Mouse (Mus musculus): ENCODE measurements around the gene Ly6g6d. TPM values are rescaled to one million over a fixed set of nuclear protein-coding genes. Genes with fewer than 3 reads are reported as not detected.
"Not testable (repeated sequence)": the region's sequence is repeated elsewhere in the genome, so short reads cannot be mapped to it uniquely, and the experiment has no call there.

The Ly6g6d gene
- polyA plus RNA-seq (2017; shearing (Covaris generic)), result not detected

DNA sequence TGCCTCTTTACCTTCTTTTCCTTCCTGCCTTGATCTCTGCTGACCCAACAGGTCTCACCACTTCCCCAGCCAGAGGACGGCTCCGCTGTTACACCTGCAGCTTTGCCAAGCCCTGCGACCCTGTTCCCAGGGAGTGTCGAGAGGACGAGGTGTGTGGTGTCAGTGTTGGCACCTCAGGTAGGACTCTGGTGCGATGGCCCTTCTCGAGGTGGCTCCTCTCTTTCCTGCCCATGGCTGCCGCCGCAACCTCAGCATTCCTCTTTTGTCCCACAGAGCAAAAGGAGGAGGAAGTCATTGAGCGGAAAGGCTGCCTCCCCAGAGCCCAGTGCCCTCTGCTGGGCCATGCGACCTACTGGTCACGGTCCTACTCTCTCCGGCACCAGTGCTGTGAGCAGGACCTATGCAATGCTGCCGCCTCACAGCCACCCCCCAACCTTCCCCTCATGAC is at the start of gene Ly6g6d:
Gene Ly6g6d (minus strand): TSS at position 280 of the 448 bp plus-strand sequence.
- no peak for ATAC-seq

DNA sequence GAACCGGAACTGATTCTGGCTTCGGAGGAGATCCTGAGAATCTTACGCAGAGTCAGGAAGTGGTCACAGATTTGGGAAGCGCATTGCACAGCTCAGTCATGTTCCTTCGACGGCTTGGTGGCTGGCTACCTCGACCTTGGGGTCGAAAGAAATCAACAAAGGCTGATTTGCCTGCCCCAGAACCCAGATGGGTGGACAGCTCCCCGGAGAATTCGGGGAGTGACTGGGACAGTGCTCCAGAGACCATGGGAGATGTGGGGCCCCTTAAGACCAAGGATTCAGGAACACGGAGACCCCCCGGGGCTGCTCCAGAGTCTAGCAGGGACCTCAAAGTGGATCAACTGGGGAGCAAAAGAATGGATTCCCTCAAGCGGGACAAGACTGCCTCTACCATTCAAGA is 49.2 kb upstream of the Ly6g6d start:
- no peak for ATAC-seq

DNA sequence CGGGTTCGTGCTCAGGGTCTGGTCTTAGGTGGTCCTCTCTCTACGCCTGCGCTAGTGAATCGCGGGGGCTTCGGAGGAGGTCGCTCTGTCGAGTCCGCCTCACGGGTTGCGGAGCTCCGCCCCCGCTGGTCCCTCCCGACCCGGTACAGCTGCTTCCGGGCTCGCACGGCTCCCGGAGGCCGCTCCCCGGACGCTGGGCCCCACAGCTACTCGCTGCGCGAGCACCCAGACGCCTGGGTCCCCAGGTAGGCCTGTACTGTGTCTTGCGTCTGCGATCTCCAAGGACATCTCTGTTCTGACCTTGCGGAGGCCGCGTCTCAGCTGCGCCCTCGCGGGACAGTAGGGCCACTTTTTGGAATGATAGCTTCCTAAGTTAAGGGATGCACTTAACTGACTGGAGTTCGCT is 48.3 kb upstream of the Ly6g6d start, which contains the start of gene D17H6S53E:
Gene D17H6S53E (plus strand): TSS at position 168 of the 406 bp plus-strand sequence.
- peak; percentile 75 for ATAC-seq

DNA sequence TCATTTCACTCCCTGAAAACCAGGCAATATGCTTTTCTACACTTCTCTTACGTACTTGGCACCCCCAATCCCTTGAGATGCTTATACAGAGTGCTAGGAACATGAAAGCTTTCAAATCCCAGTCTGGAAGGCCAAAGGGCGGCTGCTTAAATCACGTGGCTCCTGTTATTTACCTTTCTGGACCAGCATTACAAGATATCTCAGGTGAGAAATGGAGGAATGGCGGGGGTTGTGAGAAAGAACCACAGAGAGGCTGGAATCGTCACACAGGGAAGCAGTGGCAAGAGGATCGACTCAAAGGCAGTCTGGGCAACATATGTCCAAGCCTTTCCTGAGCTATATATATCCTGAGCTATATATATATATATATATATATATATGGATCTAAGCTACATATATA is 47.7 kb upstream of the Ly6g6d start:
- ATAC-seq, result no peak

DNA sequence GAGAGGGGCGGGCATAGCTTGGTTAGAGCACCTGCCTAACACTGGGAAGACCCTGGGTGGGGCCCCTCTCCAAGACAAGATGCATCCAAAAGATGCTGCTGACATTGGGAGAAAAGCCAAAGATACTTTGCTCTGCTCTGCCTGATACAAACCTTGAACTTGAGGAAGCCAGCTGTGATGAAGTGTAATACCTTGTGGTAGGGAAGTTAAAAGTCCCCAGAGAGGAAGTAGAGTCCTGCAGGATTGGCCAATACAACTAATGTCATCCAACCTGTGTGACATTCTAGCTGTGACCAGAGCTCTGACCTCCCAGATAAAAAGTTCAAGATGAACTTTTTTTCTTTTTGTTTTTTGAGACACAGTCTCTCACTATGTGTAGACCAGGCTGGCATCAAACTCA is 47.2 kb upstream of the Ly6g6d start:
- no peak for ATAC-seq

DNA sequence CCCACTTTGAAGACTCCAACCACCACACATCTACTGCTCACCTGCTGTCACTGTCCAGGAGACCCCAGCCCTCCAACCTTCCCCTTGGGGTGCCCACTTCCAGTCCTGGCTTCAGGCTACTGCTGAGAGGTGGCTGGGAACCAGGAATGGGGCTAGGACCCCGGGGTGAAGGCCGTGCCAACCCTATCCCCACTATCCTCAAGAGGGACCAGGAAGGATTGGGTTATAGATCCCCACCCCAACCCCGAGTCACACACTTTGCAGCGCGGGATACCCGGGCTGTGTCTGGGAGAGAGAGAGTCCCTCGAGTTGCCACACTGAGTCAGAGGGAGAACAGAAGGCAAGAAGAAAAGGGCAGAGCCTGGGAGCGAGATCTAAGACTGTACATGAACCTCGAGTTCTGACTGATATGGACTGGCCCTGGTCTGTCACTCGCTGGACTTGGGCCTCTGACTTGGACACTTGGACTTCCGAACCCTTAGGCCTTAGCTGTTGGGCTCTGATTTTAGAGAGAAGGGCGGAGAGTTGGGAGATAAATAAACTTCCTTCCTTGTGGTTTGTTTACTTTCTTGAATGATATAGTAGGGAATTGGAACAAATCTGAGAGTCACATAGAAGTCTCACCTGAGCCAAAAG is 46.5 kb upstream of the Ly6g6d start:
- ATAC-seq, result not testable (repeated sequence)

DNA sequence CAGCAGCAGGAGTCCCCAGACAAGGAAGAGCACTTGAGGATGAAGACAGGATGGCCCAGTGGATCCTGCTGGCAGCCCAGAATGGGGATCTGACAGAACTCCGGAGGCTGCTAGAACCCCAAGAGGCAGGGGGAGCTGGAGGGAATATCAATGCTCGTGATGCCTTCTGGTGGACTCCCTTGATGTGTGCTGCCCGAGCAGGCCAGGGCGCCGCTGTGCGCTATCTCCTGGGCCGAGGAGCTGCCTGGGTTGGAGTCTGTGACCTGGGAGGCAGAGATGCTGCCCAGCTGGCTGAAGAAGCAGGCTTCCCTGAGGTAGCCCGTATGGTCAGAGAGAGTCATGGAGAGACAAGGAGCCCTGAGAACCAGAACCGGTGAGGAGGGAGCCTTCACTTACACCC is 45.4 kb upstream of the Ly6g6d start:
- ATAC-seq, result not testable (repeated sequence)

DNA sequence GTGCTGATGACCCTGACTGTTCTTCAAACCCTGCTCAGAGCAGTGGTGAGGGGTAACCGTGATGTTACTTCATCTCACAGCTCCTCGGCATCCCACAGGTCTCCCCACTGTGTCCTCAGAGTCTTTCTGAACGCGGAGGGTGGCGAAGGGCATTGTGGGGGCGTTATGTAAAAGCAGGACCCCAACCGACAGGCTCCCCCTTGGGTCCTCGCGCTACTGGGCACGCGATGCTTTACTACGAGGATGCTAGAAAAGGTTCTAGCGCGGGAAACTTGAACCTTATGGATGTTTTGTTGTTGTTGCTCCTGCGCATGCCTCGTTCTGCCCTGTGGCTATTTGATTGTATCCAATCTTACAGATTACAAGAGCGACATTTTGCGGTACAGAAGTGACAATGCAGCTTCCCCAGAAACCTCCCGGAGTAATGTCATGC is 44.0 kb upstream of the Ly6g6d start, which contains the start of gene Csnk2b:
Gene Csnk2b (minus strand): TSS at position 183 of the 433 bp plus-strand sequence.
- no peak for ATAC-seq

DNA sequence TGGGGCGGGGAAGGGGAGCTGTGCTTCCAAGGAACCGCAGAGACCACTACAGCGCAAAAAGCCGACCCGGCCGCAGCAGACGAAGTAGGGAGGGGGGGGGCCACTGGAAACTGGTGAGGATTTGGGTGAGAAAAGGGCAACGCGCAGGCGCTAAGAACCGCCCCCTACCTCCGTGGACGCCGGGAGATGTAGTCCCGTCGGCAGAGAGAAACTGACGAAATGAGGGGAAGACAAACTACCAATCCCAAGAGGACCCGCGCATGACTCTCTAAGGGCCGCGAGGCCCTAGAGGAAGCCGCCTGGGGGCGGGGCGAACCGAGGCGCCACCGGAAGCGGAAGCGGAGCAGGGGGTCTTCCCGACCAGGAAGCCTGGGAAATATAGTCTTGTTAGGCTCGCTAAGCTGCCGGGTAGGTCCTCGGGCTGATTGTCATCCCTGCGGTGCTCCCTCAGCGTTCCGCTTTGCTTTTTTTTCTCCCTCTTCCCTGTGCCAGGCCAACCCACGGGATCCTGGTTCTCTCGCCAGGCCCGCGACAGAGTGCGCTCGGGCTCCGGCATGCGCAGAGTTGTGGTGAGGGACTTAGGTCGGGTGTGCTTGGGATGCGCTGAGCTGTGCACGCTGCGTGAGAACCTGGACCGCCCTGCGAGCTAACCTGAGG is 43.4 kb upstream of the Ly6g6d start, which contains the start of gene Gpank1:
Gene Gpank1 (plus strand): TSS at position 313 of the 657 bp plus-strand sequence.
- ATAC-seq, result peak; percentile 95

DNA sequence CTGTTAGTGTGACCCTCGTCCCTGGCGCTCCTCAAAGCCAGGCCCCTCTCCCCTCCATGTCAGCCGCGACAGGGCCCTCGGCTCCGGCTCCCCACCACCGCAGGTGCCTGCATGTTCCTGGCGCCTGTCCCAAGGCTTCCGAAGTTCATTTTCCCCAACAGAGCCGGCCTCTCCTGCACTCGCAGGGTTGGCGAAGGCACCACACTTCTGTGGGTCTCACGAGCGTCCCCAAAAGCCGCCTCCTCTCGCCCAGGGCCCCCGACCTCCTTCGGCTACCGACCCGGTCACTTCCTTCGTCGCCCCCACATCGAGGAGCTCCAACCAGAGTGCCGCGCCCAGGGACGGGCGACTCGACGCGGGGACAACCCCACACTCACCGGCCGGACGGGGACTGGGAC is 42.9 kb upstream of the Ly6g6d start:
- no peak for ATAC-seq

DNA sequence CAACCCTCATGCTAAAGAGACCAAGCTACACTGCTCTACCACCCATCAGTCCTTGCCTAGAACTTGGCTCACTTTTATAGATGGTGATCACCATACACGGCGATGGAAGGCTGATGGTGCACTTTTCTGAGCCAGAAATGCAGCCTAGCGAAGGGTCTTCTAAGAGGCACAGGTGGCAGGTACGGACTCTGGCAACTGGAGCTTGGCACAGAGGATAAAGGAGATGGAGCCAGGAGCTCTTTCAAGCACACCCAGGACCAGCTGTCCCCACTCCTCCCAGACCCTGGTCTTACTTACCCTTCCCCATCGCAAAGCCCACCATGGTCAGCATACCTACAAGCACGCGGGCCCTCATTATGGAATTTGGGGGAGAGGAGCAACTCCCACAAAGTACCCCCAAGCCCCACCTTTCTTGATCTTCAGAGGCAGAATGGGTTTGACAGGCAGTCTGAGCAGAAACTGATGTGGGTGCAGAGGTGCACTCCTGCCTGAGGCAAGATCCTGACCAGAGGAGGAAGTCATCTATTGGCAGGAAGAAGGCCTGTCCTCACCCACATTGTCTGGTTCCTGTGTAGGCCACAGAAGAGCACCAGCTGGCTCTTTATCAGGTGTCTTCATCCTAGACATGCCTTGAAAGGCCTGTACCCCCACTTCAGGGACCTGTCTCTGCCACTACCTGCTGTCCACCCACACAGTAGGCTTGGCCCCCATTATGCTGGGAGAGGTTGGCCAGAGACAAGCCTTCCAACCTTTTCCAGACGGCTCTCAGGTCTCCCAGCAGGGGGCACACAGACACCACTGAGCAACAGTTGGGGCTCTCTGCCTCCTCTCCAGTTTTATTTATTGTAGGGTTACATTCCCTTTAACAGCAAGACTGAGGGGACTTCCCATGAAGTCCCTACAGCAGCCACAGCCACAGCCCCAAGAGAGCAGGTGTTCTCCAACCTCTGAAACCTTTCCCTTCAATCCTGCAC is 37.5 kb upstream of the Ly6g6d start, which contains the start of gene Ly6g5b:
Gene Ly6g5b (minus strand): TSS at position 383 of the 974 bp plus-strand sequence.
- peak; percentile 70 for ATAC-seq

DNA sequence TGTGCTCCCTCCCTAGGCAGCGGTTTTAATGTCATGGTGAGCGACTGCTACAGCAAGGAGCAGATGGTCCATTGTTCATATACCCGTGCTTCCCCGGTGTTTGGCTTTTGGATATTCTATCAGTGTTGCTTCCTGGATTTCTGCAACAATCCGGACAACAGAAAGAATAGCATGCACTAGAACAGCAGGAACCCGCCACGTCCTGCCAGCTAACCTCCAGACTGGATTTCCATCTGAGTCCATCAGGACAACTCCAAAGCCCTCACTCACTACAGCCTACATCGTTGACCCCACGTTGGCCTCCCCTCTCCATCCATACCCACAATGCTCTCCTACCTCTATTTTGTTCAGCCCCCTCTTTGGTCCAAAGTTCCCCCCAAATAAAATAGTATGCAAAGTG is 33.9 kb upstream of the Ly6g6d start:
- no peak for ATAC-seq

DNA sequence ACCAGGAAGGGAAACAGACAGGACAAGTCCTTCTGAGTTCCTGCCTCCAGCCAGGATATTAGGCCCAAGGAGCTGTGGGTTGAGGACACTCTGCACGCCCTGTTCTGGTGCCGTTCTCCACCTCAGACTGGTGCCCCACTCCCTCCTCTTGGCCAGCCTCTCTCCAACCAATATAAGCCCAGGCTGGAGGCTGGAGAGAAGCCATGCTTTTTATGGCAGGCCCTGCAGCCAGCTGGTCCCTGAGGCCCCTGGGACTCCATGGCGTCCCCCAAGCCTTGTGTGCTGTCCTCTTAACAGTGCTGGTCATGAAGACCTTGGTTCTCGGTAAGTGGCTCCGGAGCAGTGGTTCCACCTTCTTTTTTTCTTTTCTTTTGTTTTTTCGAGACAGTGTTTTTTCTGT is 30.2 kb upstream of the Ly6g6d start, which contains the start of gene Ly6g5c:
Gene Ly6g5c (plus strand): TSS at position 183 of the 400 bp plus-strand sequence.
- ATAC-seq, result no peak

DNA sequence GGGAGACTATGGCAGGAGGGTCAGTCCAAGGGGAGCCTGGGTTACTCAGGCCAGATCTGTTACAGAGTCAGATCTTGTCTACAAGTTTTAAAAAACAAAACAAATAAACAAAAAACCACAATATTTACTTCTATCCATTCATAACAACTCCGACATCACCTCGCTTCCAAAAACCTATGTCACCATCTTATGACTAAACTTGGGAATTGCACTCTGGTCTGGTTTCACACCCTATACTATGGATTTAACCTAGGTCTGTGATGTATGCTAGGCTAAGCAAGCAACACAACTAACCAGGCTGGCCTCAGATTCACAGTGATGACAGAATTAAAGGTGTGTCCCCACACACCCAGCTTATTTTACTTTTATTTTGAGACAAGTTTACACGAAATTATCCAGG is 28.7 kb upstream of the Ly6g6d start:
- ATAC-seq, result no peak

DNA sequence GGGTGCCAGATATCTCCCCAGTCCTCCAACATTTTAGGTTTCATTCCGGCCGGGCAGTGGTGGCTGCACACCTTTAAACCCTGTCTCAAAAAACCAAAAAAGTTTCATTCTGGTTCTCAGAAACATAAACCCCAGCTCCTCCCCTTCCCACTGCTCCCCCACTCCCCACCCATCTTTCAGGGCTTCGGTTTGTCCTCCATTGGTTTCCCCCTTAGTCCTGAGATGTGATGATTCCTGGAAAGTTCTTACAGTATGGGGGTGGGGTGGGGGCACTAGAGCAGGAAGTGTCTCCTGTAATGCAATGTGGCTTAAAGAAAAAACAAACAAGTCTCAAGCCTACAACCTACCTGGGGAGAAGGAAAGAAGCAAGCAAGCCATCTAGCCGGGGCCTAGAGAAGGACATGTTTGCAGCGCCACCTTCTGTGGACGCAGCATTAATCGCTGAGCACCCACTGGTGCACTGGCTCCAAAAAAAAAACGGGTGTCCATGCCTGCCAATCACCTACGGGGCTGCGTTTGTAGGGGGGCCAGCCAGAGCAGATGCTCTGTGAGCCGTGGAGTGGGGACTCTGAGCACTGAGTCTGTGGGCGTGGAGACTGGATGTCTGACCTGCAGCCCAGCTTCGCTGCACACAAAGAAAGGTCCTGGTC is 28.0 kb upstream of the Ly6g6d start:
- ATAC-seq, result no peak

DNA sequence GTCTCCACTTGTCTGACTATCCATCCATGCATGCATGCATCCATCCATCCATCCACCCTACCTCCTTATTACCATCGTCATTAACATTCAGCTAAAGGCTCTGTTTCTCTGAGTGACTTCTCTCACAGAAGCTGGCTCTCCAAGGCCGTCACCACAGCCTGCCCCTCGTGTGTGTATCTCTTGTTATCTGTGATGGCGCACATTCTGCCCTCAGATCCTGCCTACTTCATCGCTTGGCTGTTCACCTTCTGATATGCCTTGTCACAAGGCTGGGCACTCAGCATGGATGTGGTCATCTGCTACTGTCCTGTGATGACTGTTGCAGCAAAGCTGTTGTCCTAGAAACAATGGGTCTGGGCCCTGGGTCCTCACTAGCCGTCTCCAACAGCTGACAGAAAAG is 26.9 kb upstream of the Ly6g6d start:
- no peak for ATAC-seq

DNA sequence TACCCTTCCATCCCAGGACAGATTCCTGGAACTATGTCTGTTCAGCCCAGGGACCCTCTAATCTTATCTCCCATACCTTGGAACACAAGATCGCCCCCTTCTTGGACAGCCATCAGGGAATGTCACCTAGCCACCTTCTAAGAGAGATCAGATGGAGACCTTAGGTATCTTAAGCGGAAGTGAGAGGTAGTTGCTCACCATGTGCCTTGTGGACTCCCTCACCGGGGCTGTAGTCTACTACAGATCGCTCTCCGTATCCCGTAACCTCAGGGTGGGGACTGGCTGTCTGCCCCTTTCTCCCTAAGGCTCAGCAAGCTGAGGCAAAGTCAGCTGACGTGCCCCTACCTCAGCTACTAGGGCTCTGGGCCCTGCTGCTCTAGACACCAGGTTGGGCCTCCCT is 26.2 kb upstream of the Ly6g6d start:
- no peak for ATAC-seq

DNA sequence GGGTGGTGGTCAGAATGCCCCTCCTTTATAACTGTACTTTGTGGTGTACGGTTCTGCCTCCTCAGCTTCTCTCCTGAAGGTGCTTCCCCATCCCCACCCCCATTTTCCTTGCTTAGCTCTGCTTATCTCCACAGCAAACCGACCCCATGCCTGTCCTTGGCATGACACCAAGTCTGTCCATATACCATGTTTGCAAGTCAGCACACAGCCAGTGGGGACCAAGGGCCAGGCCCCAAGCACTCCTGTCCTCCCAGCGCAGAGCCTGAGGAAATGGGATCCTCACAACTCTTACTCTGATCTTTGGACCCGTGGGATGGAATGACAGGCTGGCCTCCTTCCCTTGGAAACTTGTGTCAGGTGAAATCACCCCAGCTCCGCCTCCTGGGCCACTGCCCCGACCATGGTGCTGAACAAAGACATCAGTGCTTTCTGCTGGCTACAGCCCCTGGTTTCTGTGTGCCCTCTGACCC is 25.4 kb upstream of the Ly6g6d start:
- no peak for ATAC-seq

DNA sequence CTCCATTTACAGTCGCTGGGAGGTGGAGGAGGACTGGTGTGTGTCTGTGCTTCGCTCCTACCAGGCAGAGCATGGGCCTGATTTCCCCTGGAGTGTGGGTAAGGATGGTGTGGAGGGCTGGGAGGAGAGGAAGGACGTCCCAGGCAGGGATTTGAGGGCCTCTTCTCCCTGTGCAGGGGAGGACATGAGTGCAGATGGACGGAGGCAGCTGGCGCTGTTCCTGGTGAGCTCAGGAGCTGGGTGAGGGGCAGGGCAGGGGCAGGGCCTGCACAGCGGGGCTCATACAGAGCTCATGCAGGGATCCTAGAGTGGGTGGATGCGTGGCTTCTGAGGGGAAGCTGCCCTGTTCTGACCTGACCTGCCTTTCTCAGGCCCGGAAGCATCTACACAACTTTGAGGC is 24.4 kb upstream of the Ly6g6d start:
- ATAC-seq, result no peak

DNA sequence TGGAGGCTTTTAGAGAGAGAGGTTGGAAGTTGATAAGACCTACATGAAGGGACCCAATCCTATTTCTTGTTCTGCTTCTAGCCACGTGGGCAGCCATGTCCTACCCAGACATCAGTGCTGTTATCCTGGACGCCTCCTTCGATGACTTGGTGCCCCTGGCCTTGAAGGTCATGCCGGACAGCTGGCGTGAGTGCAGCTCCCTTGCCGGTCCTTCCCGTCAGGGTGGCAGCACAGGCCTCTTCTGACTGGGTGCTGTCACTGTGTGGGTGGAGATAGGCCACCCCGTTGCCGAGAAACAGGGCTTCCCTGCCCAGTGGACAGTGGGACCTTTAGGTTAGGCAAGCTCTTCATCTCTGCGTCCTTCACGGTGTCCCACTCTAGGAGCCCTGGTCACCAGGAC is 23.3 kb upstream of the Ly6g6d start:
- no peak for ATAC-seq

DNA sequence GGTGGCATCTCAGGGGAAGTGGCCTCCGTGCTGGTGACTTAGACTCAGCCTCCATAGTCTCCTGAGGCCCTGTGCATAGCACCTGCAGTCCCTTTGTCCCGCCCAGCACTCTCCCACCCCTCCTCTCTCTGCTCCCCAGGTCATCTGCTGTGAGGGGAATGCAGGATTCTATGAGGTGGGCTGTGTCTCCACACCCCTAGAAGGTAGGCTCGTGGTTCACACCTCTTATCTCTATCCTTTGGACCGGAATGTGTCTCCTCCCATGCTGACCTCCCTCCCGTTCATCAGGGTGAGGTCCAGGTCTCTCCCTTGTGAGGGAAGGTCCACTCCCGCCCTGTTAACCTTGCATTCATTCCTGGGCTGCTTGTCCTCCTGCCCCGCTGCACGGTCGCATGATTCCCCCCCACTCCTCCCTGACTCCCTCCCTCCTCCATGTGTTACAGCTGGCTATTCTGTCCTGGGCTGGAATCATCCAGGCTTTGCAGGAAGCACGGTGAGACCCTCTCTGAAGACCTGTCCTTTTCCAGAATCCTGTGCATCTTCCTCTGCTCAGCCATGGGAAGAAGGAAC is 22.4 kb upstream of the Ly6g6d start:
- no peak for ATAC-seq

Measured in CD4-positive, CD25-positive, alpha-beta regulatory T cell, adult 4 months (primary cell).